Mouse (Mus musculus) kidney, adult 8-10 months (tissue): ENCODE measurements around the gene Wdr26.

ENCODE experiments used
- DNase-seq, 2 experiments: peaks; one replicate each; pipeline ENCODE4 v3.0.0; 2022

Wdr26 gene

DNA sequence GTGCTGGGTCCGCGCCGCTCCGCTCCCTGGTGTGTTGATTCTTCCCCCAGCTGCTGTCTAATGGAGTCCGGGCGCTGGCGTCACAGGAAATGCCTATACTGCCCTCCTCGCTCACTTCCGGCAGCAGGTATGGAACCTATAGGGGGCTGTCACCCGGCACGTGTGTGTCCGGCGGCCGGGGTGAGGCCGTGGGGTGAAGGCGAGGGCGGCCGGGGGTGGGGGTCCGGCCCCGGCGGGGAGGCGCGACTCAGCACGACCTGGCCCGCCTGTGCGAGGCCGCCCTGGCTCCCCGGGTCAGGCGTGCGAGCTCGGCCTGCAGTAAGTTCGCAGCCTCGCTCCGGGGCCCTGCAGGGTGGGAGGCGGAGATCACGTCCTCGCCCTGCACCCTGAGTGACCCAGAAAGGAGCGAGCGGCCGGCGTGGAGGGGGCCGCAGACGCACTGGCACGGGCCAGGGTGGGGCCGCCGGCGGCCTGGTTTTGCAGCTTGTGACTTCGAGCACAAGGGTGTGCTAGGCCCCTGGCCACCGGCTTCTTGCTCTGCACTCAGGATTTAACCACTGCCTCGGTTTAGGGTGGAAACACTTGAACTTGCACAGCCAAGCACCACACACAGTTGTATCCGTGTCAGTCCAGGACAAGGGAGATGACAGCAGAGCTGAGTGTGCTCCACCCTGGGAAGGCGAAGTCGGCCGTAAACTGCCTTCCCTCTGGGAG, at the start of gene Wdr26:
Wdr26 (minus strand) TSS at position 82 of the 714 bp plus-strand sequence.
- peak; percentile 72 to 76 for DNase-seq

DNA sequence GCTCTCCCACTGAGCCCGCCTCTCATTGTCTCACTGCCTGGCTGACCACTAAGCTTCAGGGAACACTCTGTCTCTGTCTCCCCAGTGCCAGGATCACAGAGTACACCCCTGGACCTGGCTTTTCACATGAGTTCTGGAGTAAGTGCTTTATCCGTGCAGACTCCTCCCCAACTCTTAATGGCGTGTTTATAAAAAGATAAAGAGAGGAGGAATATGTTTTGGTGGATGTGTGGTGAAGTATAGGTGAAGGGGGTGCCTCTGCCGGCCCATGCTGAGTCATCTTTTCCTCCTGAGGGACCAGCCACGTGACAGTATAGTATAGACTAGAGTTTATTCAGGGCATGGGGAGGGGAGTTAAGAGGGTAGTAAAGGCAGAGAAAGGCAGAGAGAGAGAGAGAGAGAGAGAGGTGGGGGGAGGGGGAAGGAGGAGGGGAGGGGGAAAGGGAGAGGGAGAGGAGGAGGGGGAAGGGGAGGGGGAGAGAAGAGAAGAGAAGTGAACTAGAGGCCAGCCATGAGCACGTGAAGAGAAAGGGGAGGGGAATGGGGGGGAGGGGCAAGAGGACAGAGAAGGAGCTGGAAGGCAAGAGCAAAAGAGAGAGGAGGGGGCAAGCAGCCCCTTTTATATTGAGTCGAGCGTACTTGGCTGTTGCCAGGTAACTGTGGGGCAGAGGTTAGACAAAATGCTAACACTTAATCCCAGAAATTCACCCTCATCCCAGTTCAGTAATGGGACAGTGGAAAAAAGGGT, 49.3 kb upstream of the Wdr26 start:
- no peak for DNase-seq

DNA sequence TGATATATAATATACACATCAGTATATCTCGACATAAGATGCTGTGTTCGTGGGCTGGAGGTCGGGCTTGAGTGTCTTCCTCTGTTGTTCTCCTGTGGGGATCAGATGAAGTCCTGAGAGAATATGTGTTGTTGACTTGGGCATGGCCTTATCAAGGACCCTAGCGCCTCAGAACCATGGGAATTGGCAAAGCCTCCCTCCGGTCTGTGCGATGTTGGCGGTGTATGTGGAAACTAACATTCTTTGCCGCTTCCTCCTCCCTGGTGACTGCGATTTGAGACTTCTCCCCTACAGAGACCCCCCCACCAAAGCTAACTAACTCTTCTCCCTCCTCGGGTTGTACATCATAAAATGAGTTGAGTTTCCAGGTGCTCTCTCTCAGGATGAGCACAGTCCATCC, 48.6 kb upstream of the Wdr26 start:
- no peak for DNase-seq

DNA sequence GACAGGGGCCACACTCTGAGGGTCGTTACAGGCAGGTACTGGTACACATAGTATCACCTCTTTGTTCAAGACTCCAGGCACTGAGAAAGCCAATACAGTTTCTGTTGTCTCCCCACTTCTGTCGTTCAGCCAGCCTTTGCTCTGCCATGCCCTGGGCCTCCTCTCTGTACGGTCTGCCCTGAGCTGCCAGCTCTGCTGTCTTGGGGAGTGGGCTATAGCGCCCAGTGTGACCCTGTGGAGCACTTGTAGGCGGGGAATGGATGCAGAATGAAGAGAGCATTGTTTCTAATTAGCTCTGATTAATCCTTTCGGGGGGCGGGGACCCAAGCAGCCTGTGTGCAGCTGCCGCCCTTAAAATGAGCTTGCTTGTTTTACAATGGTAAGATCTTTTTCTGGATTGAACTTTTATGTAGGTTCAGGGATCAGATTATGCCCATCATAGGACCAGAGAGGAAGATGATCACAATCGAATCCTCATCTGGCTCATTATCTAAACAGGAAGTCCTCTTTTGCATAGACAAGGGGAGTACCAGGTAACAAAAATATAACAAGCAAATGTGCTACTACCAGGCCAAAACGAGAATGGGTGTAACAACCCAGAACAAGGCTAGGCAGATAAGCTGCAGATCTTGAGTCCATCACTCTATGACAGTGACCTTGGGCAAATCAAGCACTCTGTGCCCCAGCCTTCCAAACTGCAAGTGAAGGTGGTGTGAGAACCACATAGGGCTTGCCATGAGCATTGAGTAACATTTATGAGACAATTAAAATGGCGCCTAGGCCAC, 48.0 kb upstream of the Wdr26 start:
- DNase-seq = no peak

DNA sequence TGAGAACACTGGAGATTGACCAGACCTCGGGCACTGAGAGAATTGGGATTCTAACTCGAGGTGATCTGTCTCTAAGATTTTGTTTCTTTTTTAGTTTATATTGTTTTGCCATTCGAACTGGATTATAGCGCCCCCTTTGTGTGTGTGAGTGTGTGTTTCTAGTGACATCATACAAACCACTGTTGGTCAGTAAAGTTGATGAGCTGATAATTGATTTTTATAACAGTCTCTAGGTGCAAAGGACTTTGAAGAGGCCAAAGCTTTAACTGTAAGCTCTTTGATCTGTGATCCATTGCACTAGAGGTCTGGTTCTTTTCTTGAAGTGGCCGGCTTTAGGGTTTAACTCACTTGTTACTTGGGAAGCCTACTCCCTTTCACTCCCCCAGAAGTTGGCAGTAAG, 47.3 kb upstream of the Wdr26 start:
- no peak for DNase-seq

DNA sequence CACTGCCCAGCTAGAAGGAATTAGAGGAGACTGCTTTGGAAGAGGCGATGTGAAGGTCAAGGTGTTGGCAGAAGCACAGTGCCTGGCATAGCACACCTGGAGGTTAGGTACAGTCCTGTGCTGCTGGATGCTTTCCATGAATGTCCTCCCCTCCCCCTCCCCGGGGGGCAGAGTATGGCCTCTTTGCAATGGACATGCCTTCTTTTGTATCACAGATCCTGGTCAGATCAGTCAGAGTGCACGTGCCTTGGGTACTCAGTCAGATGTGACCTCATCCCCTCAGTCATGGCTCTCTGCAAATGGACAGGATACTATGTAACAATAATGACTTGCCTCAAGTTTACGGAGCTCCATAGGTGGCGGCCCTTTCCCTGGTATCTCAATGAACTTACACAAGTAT, 46.8 kb upstream of the Wdr26 start:
- peak in 1 of 2 experiments; percentile 28 for DNase-seq

DNA sequence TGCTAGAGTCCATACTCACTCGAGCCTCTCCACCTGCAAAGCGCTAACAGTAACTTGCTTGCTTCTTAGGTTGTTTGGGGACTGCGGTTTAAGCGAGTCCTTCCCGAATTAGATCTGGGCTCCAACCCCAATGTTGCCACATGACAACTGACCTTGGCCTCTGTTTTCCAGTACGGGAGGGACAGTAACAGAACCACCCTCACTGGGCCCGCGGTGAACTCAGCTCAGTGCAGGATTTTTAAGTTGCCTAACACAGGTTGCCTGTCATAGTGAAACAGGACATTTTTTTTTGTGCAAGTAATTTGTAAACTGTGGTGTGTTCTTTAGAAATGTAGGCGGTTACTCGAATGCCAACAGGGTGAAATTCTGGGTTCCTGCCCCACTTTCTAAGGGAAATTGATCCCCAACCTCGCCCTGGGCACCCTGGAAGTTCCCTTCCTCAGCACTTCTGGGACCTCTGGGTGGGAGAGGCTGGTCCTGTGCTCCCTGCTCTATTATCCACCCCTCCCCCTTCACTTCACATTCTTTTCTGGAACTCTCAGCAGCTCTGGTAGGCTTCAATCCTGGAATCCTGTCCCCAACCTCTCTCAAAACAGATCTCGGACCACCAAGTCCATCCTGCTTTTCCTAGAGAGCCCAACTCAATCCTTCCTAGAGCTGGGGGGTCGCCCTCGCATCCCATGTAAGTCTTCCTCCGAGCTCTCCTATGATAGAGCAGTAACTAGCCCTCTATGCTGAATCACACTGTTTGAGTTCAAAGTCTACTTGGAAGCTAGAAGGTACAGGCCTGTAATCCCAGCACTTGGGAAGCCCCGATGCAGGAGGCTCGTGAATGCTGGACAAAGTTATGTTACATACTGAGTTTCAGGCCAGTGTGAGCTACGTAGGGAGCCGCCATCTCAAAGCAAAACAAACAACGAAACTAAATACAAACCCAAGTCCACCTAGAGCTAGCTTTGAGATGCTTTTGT, 46.1 kb upstream of the Wdr26 start:
- peak; percentile 56 to 63 for DNase-seq

DNA sequence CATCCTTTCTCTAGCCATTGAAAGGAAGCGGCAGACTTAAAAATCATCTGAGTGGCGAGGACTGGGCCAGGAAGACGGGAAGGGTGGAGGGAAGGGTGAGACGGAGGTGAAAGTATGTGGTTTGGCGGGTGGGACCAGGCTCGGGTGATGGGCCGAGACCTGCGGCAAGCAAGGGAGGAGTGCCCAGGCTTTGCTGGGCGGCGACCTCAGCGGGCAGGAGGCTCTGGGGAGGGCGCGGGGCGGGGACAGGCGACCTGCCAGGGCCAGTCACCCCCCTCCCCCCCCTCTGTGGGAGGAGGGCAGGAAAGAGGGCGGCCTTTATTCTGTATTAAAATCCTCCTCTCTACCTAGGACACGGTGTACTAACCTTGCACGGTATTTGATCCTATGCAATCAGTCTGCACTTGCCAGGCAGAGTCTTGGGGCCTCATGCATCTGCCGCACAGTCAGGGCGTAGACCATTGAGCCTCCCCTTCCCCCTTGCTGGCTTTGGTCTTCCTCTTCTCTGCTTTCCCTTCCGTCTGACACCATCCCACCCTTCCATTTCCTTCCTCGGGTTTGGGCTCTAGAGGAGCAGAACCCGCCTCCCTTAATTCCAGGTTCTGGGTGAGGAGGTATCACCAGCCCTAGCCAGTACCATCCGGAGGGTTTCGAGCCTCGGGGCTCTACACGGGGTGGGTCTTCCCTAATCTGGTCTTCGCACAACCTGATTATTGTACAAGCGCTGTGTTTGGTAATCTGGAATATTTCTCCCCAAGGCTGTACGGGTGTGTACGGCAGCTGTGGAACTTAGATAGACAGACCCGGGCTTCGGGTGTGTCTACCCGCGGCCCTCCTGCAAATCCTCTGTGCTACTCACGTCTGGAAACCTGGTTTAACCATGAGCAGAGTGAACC, 45.1 kb upstream of the Wdr26 start:
- DNase-seq = peak; percentile 86 to 89

DNA sequence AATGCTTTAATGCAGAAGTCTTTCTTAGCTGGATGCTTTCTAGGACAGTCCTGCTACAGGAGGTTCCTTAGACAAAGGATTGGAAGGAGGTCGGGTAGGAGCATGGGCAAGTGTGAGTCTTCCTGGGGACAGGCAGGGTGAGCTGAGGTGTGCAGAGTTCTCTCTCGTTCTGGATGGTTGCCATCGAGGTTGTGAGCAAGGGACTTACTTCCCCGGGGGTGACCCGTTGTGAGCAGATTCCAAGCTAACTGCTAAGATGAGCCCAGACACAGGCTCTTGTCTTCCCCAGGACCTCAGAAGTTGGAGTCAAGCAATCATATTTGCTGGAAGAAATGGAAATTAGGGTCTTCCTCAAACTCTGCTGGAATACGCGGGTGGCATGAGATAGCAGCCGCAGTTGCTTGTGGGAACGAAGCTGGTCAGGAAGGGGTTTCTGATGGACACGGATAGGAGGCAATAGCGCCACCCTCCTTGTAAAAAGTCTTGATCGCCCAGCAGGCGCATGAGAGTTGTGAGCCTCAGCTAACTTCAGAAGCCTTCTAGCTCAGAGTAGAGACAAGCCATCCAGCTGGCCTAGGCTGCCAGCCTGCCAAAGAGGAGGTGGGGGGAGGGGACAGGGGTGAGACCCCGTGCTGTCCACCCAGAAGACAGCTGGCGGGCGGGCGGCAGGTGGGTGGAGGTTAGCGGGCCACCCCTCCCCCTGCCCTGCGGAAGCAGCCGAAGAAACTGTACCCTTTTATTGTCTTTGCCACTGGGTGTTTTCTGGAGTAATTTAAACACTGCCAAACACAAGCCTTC, 44.3 kb upstream of the Wdr26 start:
- DNase-seq = peak; percentile 57 to 66

DNA sequence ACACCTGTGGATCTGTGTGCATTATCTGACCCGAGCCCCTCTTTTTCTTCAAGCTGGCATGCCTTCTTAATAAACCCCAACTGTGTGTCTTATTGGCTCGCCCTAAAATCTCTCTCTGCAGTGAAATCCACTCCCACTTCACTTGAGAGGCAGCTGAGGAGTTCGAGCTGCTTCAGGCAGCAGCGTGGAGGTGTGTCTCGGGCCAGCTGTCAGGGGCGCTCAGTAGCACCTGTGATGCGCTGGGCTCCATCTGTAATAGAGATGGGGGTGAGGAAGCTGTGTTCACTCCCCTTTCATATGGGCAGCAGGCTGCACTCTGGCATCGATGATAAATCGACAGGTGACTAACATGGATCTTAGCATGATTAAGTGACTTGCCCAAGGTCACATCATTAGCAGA, 43.6 kb upstream of the Wdr26 start:
- no peak for DNase-seq

DNA sequence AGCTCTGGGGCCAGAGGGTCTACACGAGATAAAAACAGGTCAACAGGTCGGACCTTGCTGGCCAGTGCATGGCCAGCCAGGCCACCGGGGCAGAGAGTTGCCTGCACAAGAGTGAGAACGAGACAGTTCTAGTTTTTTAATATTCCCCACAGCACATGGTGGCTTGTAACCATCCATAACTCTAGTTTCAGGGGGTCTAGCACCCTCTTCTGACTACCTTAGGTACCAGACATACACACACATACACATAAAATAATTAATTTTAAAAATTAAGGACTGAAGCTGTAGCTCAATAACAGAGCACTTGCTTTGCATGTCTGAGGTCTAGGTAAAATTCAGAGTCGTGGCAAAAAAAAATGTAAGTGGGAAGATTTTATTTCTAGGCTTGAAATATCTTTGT, 39.8 kb upstream of the Wdr26 start:
- no peak for DNase-seq

DNA sequence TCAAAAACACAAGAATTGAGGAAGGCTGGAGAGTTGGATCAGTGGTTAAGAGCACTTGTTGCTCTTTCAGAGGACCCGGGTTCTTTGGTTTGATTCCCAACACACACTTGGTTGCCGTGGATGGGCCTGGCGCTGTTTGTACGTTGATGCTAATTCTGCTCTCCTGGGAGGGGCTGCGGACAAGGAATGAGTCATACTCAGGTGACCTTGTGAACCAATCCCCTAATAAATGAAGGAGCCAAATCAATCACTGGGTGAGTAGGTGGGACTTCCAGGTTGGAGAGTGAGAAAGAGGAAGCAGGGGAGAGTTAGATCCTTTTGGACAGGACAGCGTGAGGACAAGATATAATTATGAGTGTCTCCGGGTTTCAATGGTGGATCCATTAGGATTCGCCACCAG, 39.2 kb upstream of the Wdr26 start:
- no peak for DNase-seq

DNA sequence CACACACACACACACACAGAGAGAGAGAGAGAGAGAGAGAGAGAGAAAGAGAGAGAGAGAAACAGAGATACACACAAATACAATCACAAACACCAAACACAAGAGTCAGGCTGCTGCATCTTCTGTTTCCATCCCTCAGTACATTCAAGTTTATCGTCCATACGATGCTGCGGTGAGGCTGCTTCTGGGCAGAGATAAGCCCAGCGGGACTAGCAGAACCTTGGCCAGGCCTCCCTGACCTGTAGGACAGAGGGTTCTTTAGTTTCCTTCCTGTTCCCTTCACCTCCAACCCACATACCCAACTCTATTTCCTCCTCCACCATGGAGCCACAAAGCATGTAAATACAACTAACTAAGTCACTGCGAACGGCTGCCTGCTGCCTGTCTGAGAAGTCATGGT, 37.7 kb upstream of the Wdr26 start:
- DNase-seq = no peak

DNA sequence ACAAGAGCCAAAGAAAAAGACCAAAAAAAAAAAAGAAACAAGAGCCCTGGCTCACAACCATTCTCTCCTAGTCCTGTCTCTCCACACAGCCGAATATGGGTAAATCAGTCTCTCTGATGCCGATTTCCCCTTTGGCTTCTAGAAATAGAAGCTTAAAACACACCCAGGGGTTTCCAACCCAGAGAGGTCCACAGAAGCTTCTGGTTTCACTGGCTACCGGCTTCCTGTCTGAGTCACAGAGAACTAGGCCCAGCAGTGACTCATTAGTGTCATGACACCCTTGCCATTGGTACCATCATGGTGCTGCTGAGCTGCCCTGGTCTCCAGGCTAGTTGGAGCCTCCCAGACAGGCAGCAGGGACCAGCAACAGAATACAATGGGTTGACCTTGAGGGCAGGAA, 35.4 kb upstream of the Wdr26 start:
- no peak for DNase-seq

DNA sequence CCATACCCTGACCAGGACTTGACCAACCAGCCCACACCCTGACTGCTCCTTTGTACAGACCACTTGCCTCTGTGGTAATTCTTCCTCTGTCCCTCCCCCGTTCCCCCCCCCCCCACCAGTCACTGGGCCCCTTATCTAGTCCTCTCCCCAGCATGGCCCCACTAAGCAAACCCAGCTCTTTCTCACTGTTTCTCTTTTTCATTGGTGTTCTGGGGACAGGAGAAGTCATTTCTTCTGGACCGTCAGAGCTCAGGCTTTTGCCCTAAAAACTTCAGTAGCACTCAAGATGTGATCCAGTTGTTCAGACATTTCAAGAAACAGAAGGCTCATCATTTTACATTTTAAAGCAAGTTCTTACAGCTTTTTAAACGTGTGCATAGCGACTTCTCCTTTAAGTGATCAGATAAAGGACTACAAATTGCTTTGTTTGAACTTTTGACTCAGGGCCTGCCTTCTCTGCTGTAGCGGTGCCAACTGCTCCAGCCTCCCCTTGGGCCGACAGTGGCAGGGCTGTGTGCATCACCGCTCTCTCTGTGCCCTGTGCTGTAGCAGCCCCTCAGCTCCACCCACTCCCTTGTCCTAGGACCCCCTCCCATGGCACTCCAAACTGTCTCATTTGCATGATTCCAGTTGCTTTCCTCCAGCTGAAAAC, 34.8 kb upstream of the Wdr26 start:
- DNase-seq = no peak

DNA sequence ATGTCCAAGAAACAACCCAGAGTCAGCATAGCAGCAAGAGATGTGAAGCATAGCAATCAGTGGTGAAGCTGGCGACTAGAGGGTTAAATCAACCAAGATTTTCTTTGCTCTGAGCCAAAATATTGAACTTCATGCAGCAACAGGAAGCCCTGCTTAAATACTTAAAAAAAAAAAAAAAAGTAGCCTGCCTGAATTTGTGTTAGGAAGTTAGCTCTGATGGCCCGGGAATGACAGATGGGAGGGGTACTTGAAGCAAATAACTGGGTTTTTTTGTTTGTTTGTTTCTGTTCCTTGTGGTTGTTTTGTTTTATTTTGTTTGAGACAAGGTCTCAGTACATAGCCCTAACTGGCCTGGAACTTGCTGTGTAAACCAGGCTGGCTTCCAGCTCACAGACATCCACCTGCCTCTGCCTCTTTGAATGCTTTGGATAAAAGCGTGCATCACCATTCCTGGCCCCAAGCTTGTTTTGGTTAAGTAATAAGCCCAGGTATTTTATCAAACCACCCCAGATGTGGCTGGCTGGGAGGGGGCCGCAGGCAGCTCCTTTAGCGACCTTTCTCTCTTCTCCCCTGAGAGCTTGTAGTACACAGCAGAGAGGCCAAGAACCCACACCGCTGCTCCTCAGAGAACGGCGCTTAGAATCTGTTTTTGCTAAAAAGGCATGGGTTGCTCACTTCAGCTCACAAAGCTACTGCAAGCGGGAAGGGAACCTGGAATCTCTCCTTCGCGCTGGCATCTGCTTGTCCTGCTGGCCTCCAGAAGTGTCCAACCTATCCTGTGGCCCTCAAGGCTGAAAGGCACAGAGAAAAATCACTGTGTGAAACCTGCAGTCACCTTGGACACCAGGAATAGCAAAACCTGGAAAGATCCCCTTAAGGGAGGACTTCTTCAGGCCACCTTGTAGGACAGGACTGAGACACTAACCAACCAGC, 34.0 kb upstream of the Wdr26 start:
- DNase-seq = no peak

DNA sequence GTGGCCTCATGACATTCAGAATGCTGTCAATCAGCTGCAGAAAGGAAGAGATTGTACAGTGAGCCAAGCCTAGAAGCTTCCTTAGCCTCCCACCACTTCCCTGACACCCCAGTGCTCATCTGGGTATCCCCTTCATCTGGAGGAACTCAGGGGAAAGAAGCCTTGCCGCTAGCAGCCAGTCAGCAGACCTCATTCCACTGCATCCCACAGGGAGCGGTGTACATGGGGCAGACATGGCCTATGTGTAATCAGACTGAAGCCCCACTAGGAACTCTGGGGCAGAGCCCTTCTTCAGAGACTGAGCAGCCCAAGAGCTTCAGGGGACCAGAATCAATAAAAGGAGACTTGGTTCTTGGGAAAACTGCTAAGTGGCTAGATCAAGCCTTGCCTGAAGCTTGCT, 33.3 kb upstream of the Wdr26 start:
- DNase-seq = no peak

DNA sequence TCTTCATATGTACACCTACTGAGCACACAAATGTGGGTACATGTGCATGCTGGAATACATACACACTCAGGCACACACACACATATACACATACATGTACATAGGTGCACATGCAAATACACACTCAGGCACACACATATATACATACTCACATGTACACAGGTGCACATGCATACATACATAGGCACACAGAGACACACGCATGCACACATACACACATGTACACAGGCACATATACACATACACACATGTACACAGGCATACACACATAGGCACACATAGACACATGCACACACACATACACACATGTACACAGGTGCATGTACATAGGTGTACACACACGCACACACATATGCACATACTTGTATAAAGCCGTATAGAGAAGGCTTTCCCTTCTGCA, 29.4 kb upstream of the Wdr26 start:
- no peak for DNase-seq

DNA sequence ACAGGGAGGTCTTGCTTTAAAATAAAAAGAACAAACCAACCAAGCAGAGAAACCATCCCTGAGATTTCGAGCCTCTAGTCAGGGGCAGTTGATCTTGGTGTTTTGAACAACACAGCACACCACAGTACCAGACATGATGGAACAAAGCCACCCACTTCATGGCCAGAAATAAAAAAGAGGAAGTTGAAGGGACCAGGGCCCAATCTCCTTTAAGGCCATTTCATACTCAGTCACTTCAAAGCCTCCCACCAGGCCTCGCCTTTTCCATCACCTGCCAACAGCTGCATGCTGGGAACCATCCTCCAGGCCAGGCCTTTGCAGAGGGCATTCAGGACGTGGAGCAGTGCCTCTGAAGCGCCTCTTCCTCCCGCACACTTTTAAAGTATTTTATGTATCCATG, 25.5 kb upstream of the Wdr26 start:
- DNase-seq = no peak
